8 mouse cellular contexts compared by ENCODE assay signal in the genomic region with DNA sequence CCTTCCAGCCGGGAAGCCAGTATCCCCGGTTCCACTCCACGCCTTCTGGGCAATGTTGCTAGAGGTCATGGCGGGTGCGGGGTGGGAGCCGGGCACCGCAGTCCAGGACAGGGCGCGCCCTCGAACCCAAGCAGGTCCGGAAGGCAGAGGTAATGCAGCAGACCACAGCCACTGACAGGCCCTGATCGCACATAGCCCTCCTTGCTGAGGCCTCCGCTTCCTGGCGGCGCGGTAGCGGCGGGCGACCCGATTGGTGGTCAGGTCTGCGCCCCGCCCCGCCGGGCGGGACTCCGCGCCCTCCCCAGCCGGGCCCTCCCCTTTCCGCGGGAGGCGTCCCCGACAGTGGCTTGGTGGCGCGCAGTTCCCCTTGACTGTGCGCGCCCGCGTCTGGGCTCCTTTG. TPM values are rescaled to one million over a fixed set of nuclear protein-coding genes. Genes with fewer than 3 reads are reported as not detected.
A peak's percentile ranks its signal among the peaks of the same experiment; 100 is the strongest.
DNase-seq lines count a peak whose midpoint lies in the region; ATAC-seq lines count a peak whose summit lies in the region.
"Not testable (repeated sequence)": the region's sequence is repeated elsewhere in the genome, so short reads cannot be mapped to it uniquely, and the experiment has no call there.

Gene Asap2 (plus strand): TSS at position 328 of the 400 bp plus-strand sequence.

- not testable (repeated sequence) for H3K27ac ChIP-seq in embryonic facial prominence, embryonic 11.5 days (replicated peaks; ENCODE audit: low read depth, low read length); intestine, embryonic 15.5 days; lung, embryonic 16.5 days (ENCODE audit: low read length)

- not testable (repeated sequence) for H3K27me3 ChIP-seq in embryonic facial prominence, embryonic 11.5 days (ENCODE audit: control insufficient read depth, insufficient read depth, low read length); intestine, embryonic 15.5 days (replicated peaks); lung, embryonic 16.5 days (ENCODE audit: control insufficient read depth, insufficient read depth, low read depth, low read length)

- DNase-seq in adrenal gland, adult 18-20 months (ENCODE audit: low spot score in 2 of 2): peak; percentile 30 to 45
- DNase-seq in embryonic facial prominence, embryonic 11.5 days (ENCODE audit: low spot score): not testable (repeated sequence)
- peak; percentile 98 for DNase-seq in heart, adult 11 months
- peak; percentile 47 to 67 for DNase-seq in left cerebral cortex, adult 18-20 months (ENCODE audit: low spot score in 2 of 2)
- DNase-seq in ovary, postnatal 36 days (ENCODE audit: low spot score): peak; percentile 58
- peak; percentile 30 to 55 for DNase-seq in thymus, postnatal 10 days (ENCODE audit: low spot score in 2 of 2)

- not testable (repeated sequence) for ATAC-seq in embryonic facial prominence, embryonic 11.5 days (replicated peaks; ENCODE audit: insufficient number of reproducible peaks, low FRiP score, low TSS enrichment, low read depth); intestine, embryonic 15.5 days; lung, embryonic 16.5 days (ENCODE audit: low read depth)

- not testable (repeated sequence) for H3K36me3 ChIP-seq in embryonic facial prominence, embryonic 11.5 days (replicated peaks; ENCODE audit: control insufficient read depth, insufficient read depth, low read depth, low read length); intestine, embryonic 15.5 days; lung, embryonic 16.5 days (ENCODE audit: control insufficient read depth, insufficient read depth, low read length)

- not testable (repeated sequence) for H3K4me1 ChIP-seq in embryonic facial prominence, embryonic 11.5 days (ENCODE audit: control insufficient read depth, insufficient read depth, low read length); intestine, embryonic 15.5 days (replicated peaks); lung, embryonic 16.5 days (replicated peaks; ENCODE audit: control insufficient read depth, insufficient read depth, low read length)

- WGBS in embryonic facial prominence, embryonic 11.5 days: under 1% methylated on average over 16 of the region's 38 CpGs
- WGBS in intestine, embryonic 15.5 days: under 1% methylated on average over 20 of the region's 38 CpGs
- WGBS in lung, embryonic 16.5 days: 0% methylated on average over 15 of the region's 38 CpGs

- H3K4me3 ChIP-seq in embryonic facial prominence, embryonic 11.5 days (ENCODE audit: low read depth, low read length): peak within 1 kb of the TSS; percentile 41
- H3K4me3 ChIP-seq in intestine, embryonic 15.5 days (replicated peaks): peak within 1 kb of the TSS; percentile 50
- peak within 1 kb of the TSS; percentile 56 for H3K4me3 ChIP-seq in lung, embryonic 16.5 days (ENCODE audit: low read length)

- H3K9ac ChIP-seq in embryonic facial prominence, embryonic 11.5 days (replicated peaks; ENCODE audit: low read length): peak within 1 kb of the TSS; percentile 60
- H3K9ac ChIP-seq in intestine, embryonic 15.5 days: peak within 1 kb of the TSS; percentile 49
- H3K9ac ChIP-seq in lung, embryonic 16.5 days (ENCODE audit: low read length): peak within 1 kb of the TSS; percentile 67

- H3K4me2 ChIP-seq in embryonic facial prominence, embryonic 11.5 days (ENCODE audit: low read depth, low read length): not testable (repeated sequence)
- peak within 1 kb of the TSS; percentile 61 for H3K4me2 ChIP-seq in intestine, embryonic 15.5 days (replicated peaks)
- H3K4me2 ChIP-seq in lung, embryonic 16.5 days (ENCODE audit: low read depth, low read length): peak within 1 kb of the TSS; percentile 39

- H3K9me3 ChIP-seq in embryonic facial prominence, embryonic 11.5 days (replicated peaks; ENCODE audit: control insufficient read depth, low read length); intestine, embryonic 15.5 days; lung, embryonic 16.5 days (ENCODE audit: control insufficient read depth, low read length): not testable (repeated sequence)

RNA-seq across cellular contexts. Expression of gene Asap2, which starts in this region (rescaled TPM):
- 10 to 100 TPM in 1 of 2 experiments, 1 to 10 TPM in 1; 8.2 to 17.5 TPM for total RNA-seq in adrenal gland, adult 18-20 months (2021)
- 14.9 and 16.0 TPM in 2 replicates for polyA plus RNA-seq in embryonic facial prominence, embryonic 11.5 days (2014; fragmentation: Nextera tagmentation; extraction: Ambion mirVana)
- polyA plus RNA-seq in intestine, embryonic 15.5 days (2015; fragmentation: Nextera tagmentation; extraction: Ambion mirVana): 5.9 and 6.9 TPM in 2 replicates
- total RNA-seq in left cerebral cortex, adult 18-20 months (2021): 10 to 100 TPM; 34.4 to 36.9 TPM
- polyA plus RNA-seq in lung, embryonic 16.5 days (2015; fragmentation: Nextera tagmentation; extraction: Ambion mirVana): 7.3 and 8.3 TPM in 2 replicates
